Mouse (Mus musculus) E14TG2a.4 (cell line): ENCODE measurements around the gene Rfpl4.

Experiments used
- CTCF ChIP-seq: conservative IDR thresholded peaks from 2 replicates; pipeline ENCODE4 v1.5.1; 2014; ENCODE audit warnings: low read length
- POU5F1 ChIP-seq: IDR thresholded peaks from 2 replicates; pipeline ENCODE4 v1.6.1; 2014; ENCODE audit warnings: low read length, borderline replicate concordance

GRCm38 (mm10) chr7:5085512-5085911 lies 31.2 kb downstream of the Rfpl4 start:
- TF ChIP-seq CTCF (no peak), POU5F1 (no peak)
